Mouse (Mus musculus): ENCODE measurements around the gene Cct4. TPM values are rescaled to one million over a fixed set of nuclear protein-coding genes. Genes with fewer than 3 reads are reported as not detected.
A peak's percentile ranks its signal among the peaks of the same experiment; 100 is the strongest.

Gene Cct4
- polyA plus RNA-seq, 1 experiment from 2014 or later = 436 TPM

DNA sequence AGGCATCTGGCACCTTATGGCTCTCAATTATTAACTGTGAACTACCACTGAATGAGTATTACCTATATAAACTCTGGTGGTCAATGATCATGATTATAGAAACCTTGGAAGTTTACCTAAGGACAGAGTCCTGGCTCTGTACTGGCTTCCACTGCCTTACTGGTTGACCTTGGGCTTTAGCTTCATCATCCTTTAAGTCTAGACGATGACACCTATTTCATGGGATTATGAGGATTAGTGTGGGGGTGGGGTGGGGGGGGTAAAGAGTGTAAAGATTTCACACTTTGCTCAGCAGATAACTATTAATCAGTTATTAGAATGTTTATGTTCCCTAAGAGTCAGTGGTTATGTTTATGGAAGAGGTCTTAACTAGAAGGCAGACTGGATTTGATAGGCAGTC lies 533 bp upstream of the Cct4 start:
- Histone ChIP-seq H3K27ac (replicated peaks) (peak overlapping the region; percentile 97), H3K9me3 (replicated peaks) (no peaks in the 10 kb centered on the region), H3K4me3 (peak overlapping the region; percentile 97), H3K4me1 (peaks cover 17% of the 10 kb centered on the region), H3K27me3 (ENCODE audit: low read depth, poor library complexity, severe bottlenecking) (no peaks in the 10 kb centered on the region), H3K36me3 (peaks cover 24% of the 10 kb centered on the region)
- WGBS = 54% methylated on average over 1 of the region's 1 CpGs
- no peak for DNase-seq (ENCODE audit: low spot score)

DNA sequence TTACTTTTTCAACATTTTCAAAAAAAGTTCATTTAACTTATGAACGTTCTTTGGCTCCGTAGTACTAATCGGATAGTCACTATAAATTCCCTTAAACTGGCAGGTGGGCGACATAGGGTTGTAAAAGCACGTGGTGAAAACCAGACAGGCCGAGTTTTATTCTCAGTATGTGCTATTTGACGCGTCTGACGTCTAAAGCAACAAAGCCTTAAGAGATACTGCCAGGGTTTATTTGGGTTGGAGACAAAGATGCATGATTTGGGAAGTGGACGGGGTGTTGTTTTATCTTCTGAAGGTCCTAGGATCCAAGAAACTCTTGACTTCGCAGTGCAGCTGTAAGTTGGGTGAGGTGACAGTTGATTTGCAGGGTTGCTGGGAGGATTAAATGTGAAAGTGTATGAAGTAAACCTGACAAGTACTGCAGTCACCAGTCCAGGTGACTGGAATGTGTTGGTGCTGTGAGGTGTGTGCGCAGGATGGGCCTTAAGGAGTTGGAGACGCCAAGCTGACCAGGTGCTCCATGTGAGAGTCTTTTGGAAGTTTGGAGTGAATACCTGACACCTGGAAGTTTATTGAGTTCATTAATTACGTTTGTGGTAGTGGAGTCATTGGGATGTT lies 1.0 kb downstream of the Cct4 start:
- Histone ChIP-seq H3K27ac (replicated peaks) (peak overlapping the region; percentile 97), H3K4me1 (peaks cover 17% of the 10 kb centered on the region), H3K9me3 (replicated peaks) (no peaks in the 10 kb centered on the region), H3K4me3 (peak overlapping the region; percentile 97), H3K27me3 (ENCODE audit: low read depth, poor library complexity, severe bottlenecking) (no peaks in the 10 kb centered on the region), H3K36me3 (peaks cover 39% of the 10 kb centered on the region)
- 15% methylated on average over 14 of the region's 14 CpGs for WGBS
- DNase-seq (ENCODE audit: low spot score) = no peak

DNA sequence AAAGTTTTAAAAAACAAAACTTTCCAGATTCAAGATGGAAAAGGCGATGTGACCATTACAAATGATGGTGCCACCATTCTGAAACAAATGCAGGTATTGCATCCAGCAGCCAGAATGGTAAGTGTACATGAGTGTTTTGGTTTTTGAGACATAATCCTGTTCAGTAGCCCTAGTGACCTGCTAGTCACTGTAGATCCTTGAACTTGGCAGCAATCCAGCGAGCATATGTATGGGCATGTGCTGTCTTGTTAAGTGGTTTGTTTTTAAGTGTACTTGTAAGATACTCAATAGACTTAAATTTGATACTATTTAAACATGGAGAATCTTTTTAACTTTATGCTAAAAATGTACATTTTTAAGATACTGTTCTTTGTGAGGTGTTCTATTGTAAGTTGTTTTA lies 4.0 kb downstream of the Cct4 start:
- Histone ChIP-seq H3K4me3 (no peak overlapping the region), H3K27ac (replicated peaks) (no peak overlapping the region), H3K4me1 (peaks cover 17% of the 10 kb centered on the region), H3K27me3 (ENCODE audit: low read depth, poor library complexity, severe bottlenecking) (no peaks in the 10 kb centered on the region), H3K9me3 (replicated peaks) (no peaks in the 10 kb centered on the region), H3K36me3 (peaks cover 69% of the 10 kb centered on the region)
- no peak for DNase-seq (ENCODE audit: low spot score)
- 96% methylated on average over 2 of the region's 2 CpGs for WGBS

DNA sequence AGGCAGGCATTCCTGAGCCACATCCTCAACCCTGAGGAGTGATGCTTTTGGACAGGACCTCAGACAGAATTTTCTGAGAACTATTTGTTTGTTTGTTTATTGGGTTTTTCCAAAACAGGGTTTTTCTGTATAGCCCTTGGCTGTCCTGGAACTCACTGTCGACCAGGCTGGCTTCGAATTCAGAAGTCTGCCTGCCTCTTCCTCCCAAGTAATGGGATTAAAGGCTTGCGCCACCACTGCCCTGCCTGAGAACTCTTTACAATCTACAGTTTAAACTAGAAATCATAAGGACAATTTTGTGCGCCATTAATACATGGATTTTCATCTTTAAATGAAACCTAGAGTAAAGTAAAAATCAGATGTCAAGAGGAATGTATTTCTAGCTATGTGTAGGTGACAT lies 5.1 kb downstream of the Cct4 start:
- H3K4me1 ChIP-seq = peaks cover 15% of the 10 kb centered on the region
- no peak overlapping the region for H3K4me3 ChIP-seq
- 93% methylated on average over 4 of the region's 4 CpGs for WGBS
- no peaks in the 10 kb centered on the region for H3K9me3 ChIP-seq (replicated peaks)
- peaks cover 81% of the 10 kb centered on the region for H3K36me3 ChIP-seq
- H3K27me3 ChIP-seq (ENCODE audit: low read depth, poor library complexity, severe bottlenecking) = no peaks in the 10 kb centered on the region
- H3K27ac ChIP-seq (replicated peaks) = no peak overlapping the region
- DNase-seq (ENCODE audit: low spot score) = no peak

DNA sequence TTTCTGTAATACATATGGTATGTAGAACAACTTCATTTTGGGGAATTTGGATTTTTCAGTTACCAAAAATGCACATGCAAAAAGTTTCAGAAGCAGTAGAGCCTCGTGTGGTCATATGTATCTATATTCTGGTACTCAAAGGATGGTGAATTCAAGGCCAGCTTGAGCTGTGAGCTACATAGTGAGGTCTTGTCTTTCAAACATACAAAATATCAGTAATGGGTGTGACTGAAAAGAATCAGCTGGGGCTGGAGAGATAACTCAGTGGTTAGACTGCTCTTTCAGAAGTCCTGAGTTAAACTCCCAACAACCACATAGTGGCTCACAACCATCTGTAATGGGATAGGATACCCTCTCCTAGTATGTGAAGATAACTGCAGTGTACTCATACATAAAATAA lies 8.0 kb downstream of the Cct4 start:
- H3K27me3 ChIP-seq (ENCODE audit: low read depth, poor library complexity, severe bottlenecking) = no peaks in the 10 kb centered on the region
- WGBS = 87% methylated on average over 1 of the region's 1 CpGs
- no peak overlapping the region for H3K27ac ChIP-seq (replicated peaks)
- no peaks in the 10 kb centered on the region for H3K9me3 ChIP-seq (replicated peaks)
- peaks cover 100% of the 10 kb centered on the region for H3K36me3 ChIP-seq
- no peak for DNase-seq (ENCODE audit: low spot score)
- H3K4me3 ChIP-seq = no peak overlapping the region
- no peaks in the 10 kb centered on the region for H3K4me1 ChIP-seq

DNA sequence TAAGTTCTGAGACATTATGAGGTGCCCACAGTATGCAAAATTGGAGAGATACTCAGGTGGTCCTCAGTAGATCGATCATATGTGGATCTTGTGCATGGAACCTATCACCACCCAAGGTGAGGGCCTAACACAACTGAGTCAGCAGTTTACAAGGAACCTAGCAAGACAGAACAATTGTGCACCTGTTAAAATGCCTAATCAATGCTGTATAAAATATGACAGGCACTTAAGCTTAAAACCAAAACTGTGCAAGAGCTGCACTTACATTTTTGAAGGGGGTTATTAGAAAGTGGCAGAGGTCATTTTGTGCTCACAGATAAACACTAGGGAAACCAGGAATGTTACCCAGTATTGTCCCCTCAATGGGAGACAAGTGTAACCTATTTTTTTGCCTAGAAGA lies 15.0 kb downstream of the Cct4 start:
- no peak for DNase-seq (ENCODE audit: low spot score)

DNA sequence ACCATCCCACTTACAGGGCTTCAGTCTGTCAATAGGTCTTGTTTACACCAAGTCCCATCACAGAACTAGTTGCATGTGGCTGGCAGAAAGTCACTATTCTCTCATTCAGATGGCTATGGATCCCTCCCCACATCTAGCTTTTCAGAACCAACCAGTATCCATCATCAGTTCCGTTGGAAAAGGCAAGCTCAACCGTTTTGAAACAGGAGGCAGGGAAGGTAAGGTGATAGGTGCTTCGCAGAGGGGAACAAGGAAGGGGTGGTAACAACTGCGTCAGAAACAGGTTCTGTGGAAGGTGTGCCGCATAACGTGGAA lies 16.8 kb downstream of the Cct4 start:
- Histone ChIP-seq H3K27ac (replicated peaks) (peak overlapping the region; percentile 90), H3K36me3 (peaks cover 33% of the 10 kb centered on the region), H3K4me1 (peaks cover 11% of the 10 kb centered on the region), H3K4me3 (peak overlapping the region; percentile 69), H3K27me3 (ENCODE audit: low read depth, poor library complexity, severe bottlenecking) (0 out of 2 replicates have a peak, but pooled peaks cover 9% of the 10 kb centered on the region), H3K9me3 (replicated peaks) (no peaks in the 10 kb centered on the region)
- WGBS = 7% methylated on average over 6 of the region's 6 CpGs
- DNase-seq (ENCODE audit: low spot score) = no peak

More for the DNA sequence above, 15.0 kb downstream of the Cct4 start:
- H3K4me1 ChIP-seq = peaks cover 11% of the 10 kb centered on the region
- WGBS = 93% methylated on average over 1 of the region's 1 CpGs
- H3K27ac ChIP-seq (replicated peaks) = no peak overlapping the region
- H3K4me3 ChIP-seq = no peak overlapping the region
- H3K27me3 ChIP-seq (ENCODE audit: low read depth, poor library complexity, severe bottlenecking) = 0 out of 2 replicates have a peak, but pooled peaks cover 9% of the 10 kb centered on the region
- H3K36me3 ChIP-seq = peaks cover 52% of the 10 kb centered on the region
- no peaks in the 10 kb centered on the region for H3K9me3 ChIP-seq (replicated peaks)

DNA sequence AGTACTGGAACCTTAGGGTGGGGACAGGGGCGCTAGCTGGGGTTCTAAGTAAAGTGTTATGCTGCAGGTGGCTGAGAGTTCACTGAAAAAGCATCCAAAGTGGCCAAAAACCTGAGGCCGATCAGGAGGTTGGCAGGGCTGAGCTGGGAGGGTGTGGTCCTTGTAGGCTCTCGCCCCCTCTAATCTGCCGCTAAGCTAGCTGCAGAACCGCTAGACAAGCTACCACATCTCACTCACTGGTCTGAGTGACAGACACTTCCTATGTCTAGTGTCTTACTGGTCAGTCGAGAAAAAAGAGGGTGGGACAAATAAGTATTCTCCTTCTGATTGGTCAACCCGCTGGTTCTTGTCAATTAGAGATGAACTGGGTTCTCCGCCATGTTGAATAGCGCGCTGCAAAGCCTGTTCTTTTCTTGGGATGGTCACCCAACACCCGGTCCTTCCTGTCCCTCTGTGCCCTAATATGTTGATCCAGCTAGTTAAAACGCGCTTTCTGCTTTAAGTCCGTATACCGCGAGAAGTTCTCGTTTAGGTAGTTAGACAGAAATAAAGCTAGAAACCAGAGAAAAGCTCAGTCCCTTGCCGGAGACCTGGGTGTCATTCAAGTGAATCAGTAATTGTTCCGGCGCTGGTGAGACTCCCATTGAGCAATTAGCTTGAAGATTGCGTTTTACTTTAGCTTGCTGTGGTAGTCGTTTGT lies 17.3 kb downstream of the Cct4 start, which contains the start of gene Fam161a:
Fam161a (plus strand) TSS at position 51 of the 700 bp plus-strand sequence.
- Histone ChIP-seq H3K9me3 (replicated peaks) (no peaks in the 10 kb centered on the region), H3K36me3 (peaks cover 28% of the 10 kb centered on the region)
- under 1% methylated on average over 22 of the region's 22 CpGs for WGBS

DNA sequence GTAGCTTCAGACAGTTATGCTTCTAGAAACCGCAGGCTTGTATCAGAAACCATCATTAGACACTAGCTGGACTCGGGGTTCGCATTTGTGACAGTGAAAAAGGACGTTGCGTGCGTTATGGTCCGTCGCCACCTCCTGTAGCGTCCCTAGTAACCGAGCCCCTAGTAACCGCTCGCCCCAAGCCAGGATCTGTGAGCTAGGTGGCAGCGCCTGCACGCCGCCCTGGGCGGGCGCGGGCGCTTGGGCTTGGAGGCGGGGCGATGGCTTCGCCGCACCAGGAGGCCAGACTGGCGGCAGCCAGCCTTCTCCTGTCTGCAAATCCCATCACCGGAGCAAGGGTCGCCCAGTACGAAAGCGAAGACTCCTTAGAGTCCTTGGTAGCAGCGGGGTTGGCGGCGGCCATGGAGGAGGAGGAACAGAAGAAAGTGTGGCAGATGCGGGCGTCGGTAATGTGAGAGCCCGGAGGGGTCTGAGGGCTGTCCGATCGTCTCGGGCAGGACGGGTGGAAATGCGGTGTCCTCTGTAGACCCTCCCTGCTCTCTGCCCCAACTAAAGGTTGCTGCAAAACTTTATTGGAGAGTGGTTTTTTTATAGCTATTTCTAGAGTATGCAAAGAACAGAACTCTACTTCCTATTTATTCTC lies 18.0 kb downstream of the Cct4 start:
- peak; percentile 90 for DNase-seq (ENCODE audit: low spot score)
- Histone ChIP-seq H3K4me3 (peak overlapping the region; percentile 69), H3K27me3 (ENCODE audit: low read depth, poor library complexity, severe bottlenecking) (0 out of 2 replicates have a peak, but pooled peaks cover 9% of the 10 kb centered on the region), H3K9me3 (replicated peaks) (no peaks in the 10 kb centered on the region), H3K4me1 (peaks cover 11% of the 10 kb centered on the region), H3K27ac (replicated peaks) (peak overlapping the region; percentile 90), H3K36me3 (peaks cover 22% of the 10 kb centered on the region)
- under 1% methylated on average over 40 of the region's 40 CpGs for WGBS

More for the DNA sequence above, 17.3 kb downstream of the Cct4 start, which contains the start of gene Fam161a:
- Histone ChIP-seq H3K4me3 (peak within 1 kb of the TSS; percentile 69), H3K27me3 (ENCODE audit: low read depth, poor library complexity, severe bottlenecking) (0 out of 2 replicates have a peak, but pooled peaks cover 9% of the 10 kb centered on the region), H3K4me1 (peaks cover 11% of the 10 kb centered on the region), H3K27ac (replicated peaks) (peak within 1 kb of the TSS; percentile 90)
- DNase-seq (ENCODE audit: low spot score) = peak; percentile 76

DNA sequence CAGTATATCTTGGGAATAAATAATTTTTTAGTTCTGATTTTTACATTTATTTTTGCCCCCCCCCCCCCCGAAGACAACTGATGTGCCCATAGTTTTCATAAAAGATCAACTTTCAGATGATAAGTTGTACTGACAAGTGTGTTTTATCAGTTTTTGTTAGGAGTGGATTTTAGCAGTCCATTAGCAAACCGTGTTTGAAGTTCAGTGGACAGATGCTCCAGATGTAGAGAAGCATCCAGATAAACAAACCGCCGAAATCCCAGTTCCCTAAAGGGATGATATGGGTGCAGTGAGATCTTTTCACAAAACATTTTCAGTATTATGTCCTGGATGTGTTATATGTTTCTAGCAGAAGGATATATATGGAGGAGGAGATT lies 18.5 kb downstream of the Cct4 start:
- peaks cover 11% of the 10 kb centered on the region for H3K4me1 ChIP-seq
- H3K9me3 ChIP-seq (replicated peaks) = no peaks in the 10 kb centered on the region
- H3K4me3 ChIP-seq = peak overlapping the region; percentile 69
- DNase-seq (ENCODE audit: low spot score) = no peak
- peaks cover 17% of the 10 kb centered on the region for H3K36me3 ChIP-seq
- H3K27me3 ChIP-seq (ENCODE audit: low read depth, poor library complexity, severe bottlenecking) = 0 out of 2 replicates have a peak, but pooled peaks cover 9% of the 10 kb centered on the region
- H3K27ac ChIP-seq (replicated peaks) = peak overlapping the region; percentile 90
- WGBS = 46% methylated on average over 4 of the region's 4 CpGs

DNA sequence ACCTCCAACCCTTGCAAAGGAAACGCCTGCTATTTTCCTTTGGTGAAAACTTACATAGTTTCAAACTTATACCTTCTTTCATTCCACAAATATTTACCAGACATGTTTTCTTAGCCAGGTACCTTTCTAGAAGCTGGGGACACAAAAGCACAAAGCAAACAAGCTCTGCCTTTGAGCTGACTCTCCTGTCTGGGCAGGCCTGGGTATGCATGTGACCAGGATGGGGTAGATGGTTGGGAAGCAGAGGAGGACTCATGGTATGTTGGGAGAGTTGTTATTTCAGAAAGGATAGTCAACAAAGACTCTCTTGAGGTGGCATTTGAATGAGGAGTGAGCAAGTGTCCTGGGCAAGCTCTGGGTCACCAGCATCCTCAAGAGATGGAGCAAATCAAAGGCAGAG lies 22.8 kb downstream of the Cct4 start:
- H3K9me3 ChIP-seq (replicated peaks) = 0 out of 2 replicates have a peak, but pooled peaks cover 2% of the 10 kb centered on the region
- no peak for DNase-seq (ENCODE audit: low spot score)
- no peaks in the 10 kb centered on the region for H3K36me3 ChIP-seq
- no peak overlapping the region for H3K27ac ChIP-seq (replicated peaks)
- H3K27me3 ChIP-seq (ENCODE audit: low read depth, poor library complexity, severe bottlenecking) = 0 out of 2 replicates have a peak, but pooled peaks cover 9% of the 10 kb centered on the region
- 79% methylated on average over 1 of the region's 1 CpGs for WGBS
- H3K4me3 ChIP-seq = no peak overlapping the region
- H3K4me1 ChIP-seq = peaks cover 4% of the 10 kb centered on the region; the same call in 1 of the 2 replicates

DNA sequence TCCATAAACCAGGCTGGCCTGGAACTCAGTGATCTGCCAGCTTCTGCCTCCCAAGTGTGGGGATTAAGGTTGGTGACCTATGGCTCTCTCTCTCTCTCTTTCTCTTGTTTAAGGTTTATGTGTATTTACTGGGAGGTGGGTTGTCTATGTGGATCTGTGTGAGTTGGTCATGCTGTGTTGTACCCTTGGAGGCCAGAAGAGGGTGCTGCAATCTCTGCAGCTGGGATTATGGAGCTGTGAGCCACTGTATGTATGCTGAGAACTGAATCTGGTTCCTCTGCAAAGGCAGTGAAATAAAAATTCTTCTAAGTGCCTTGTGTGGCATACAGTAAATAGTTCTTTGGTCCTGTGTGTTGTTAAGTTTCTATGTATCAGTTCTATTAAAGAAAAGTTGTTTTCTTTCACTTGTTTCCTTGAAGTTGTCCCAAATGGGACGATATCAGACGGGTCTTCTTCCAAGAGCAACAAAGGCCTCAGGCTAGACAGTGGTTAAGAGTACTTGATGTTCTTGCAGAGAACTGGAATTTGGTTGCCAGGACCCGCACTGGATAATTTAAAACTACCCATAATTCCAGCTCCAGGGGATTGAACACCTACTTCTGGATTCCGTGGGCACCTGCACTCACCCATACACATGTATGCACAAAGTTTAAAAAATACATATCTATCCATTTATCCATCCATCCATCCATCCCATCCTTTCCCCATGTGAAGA lies 23.4 kb downstream of the Cct4 start:
- DNase-seq (ENCODE audit: low spot score) = no peak
- Histone ChIP-seq H3K4me3 (no peak overlapping the region), H3K27me3 (ENCODE audit: low read depth, poor library complexity, severe bottlenecking) (0 out of 2 replicates have a peak, but pooled peaks cover 9% of the 10 kb centered on the region), H3K9me3 (replicated peaks) (0 out of 2 replicates have a peak, but pooled peaks cover 5% of the 10 kb centered on the region), H3K27ac (replicated peaks) (no peak overlapping the region), H3K4me1 (peaks cover 4% of the 10 kb centered on the region; the same call in 1 of the 2 replicates), H3K36me3 (no peaks in the 10 kb centered on the region)
- 85% methylated on average over 4 of the region's 4 CpGs for WGBS
